Comparison of ENCODE assay signal across 17 mouse cellular contexts in genomic region chr2:11406103-11406615, GRCm38 (mm10).
"Had no signal": no experiment of that assay in that cellular context is flagged by ENCODE, and none has a peak within 500 bp of the region (broad histone marks: within the 10 kb centered on the region; RNA-seq: fewer than 3 reads in every experiment).

No protein-coding gene starts in this region.

- H3K36me3 ChIP-seq: midbrain, embryonic 12.5 days; midbrain, embryonic 15.5 days; neural tube, embryonic 12.5 days; neural tube, embryonic 15.5 days had no signal

- ATAC-seq: intestine, postnatal 0 days; midbrain, embryonic 15.5 days had no signal

- H3K4me1 ChIP-seq: midbrain, embryonic 12.5 days; midbrain, embryonic 15.5 days; neural tube, embryonic 12.5 days; neural tube, embryonic 15.5 days had no signal

- DNase-seq: kidney, adult 2 months; kidney, postnatal 36 days; layer of hippocampus, postnatal 36 days; lung, adult 2 months; lung, postnatal 14 days; lung, postnatal 4 days; right cerebral cortex, postnatal 25 days; spleen, adult 18-20 months; thymus, adult 18-20 months; thymus, postnatal 36 days had no signal

- H3K27ac ChIP-seq: kidney, postnatal 0 days; left cerebral cortex, adult 2 months; midbrain, embryonic 12.5 days; midbrain, embryonic 15.5 days; neural tube, embryonic 12.5 days; neural tube, embryonic 15.5 days had no signal

- H3K4me3 ChIP-seq: left cerebral cortex, adult 2 months; midbrain, embryonic 12.5 days; midbrain, embryonic 15.5 days; neural tube, embryonic 12.5 days; neural tube, embryonic 15.5 days had no signal

- H3K9ac ChIP-seq: midbrain, embryonic 12.5 days; midbrain, embryonic 15.5 days; neural tube, embryonic 12.5 days; neural tube, embryonic 15.5 days had no signal

- H3K4me2 ChIP-seq: midbrain, embryonic 12.5 days; midbrain, embryonic 15.5 days; neural tube, embryonic 12.5 days; neural tube, embryonic 15.5 days had no signal

- H3K27me3 ChIP-seq: midbrain, embryonic 12.5 days; midbrain, embryonic 15.5 days; neural tube, embryonic 12.5 days; neural tube, embryonic 15.5 days had no signal

- H3K9me3 ChIP-seq: midbrain, embryonic 12.5 days; midbrain, embryonic 15.5 days; neural tube, embryonic 12.5 days; neural tube, embryonic 15.5 days had no signal
